Mouse (Mus musculus): ENCODE data around the gene Il2.

DNA sequence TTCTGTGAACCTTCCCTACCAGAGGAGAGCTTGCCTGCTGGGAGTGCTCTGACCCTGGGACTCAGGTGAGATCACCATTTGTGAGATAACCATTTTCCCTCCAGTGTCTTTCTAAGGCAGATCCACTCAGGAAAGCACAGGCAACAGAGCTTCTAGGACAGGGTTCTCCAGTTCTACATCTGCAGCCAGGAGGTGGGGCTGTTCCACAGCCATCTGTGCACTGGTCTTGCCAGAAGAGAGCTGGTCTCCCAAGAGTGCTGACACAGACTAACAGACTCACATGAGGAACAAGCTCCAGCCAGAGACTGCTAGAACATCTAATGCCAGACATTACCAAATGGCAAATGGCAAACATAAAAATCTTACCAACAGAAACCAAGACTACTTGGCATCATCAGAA, 52.5 kb downstream of the Il2 start:
- TF ChIP-seq CTCF (IDR thresholded peaks at IDR 0.05; ENCODE audit: low read depth, low read length) (no peak), TAL1 (conservative IDR thresholded peaks at IDR 0.05; ENCODE audit: low read depth, low read length) (no peak), GATA1 (IDR thresholded peaks at IDR 0.05; ENCODE audit: borderline replicate concordance, low read length) (no peak)

Measured in G1E (cell line).